Mouse (Mus musculus): ENCODE measurements at regions not wholly inside any gene's neighbourhood (a gene's known extent, or its start where the extent isn't known, plus 50 kb on each side); places are given as distances from the start of the nearest gene placed in this dataset.

DNA sequence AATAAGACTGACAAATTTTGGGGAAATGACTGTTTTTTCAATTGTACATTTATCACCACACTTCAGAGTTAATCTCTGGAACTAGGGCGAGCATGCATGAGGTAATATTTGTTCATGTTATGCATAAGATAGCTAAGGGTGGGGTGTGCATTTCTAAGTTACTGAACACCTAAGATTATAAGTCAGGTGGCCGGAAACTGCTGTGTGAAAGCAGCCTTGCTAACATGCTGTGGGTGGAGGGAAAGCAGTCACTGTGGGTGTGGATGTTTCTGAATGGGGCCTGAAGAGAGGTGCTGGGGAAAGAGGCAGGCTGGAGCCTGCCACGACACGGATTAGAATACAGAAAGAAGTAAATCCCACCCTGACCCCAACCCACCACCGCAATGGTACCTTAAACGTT is 54.8 kb upstream of the Cep162 start:
- no peak for ATAC-seq (ENCODE audit: low FRiP score, low read depth)
- no peak overlapping the region for H3K4me3 ChIP-seq
- no peaks in the 10 kb centered on the region for H3K36me3 ChIP-seq
- WGBS: 85% methylated on average over 6 of the region's 6 CpGs
- no peaks in the 10 kb centered on the region for H3K9me3 ChIP-seq
- H3K9ac ChIP-seq (replicated peaks): no peak overlapping the region
- H3K4me1 ChIP-seq: no peaks in the 10 kb centered on the region
- H3K27ac ChIP-seq (replicated peaks): no peak overlapping the region
- H3K27me3 ChIP-seq: no peaks in the 10 kb centered on the region
- no peak overlapping the region for H3K4me2 ChIP-seq (replicated peaks)
